Mouse (Mus musculus) ES-Bruce4 (cell line): ENCODE data around the gene Ppp2r2c.

Experiments
- CTCF ChIP-seq: IDR thresholded peaks from one replicate; pipeline ENCODE4 v1.8.1; 2011; ENCODE audit warnings: low read depth, low read length
- EP300 ChIP-seq: IDR thresholded peaks from 2 replicates; pipeline ENCODE4 v1.6.1; 2011; ENCODE audit warnings: low read depth, low read length; ENCODE audit not compliant: insufficient read depth

DNA sequence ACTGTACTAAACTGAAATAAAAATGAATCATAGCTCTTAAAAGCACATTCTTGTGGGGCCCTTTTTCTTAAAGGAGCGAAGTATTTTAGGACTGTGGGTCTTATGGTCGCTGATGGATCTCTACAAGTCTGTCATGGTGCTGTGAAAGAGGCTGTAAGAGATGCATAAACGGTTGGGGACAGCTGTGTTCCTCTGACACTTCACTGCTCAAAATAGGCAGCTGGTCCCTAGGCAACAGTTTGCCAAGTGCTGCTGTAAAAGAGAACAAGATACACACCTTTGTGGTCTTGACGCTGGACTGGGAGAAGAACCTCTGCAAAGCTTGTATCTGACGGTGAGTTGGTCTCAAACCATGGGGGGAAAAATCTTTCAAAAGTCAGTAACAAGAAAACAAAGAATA, 10.8 kb upstream of the Ppp2r2c start:
- no peak for TF ChIP-seq EP300
- no peak for TF ChIP-seq CTCF
